Mouse (Mus musculus): ENCODE results near the gene Bphl. TPM values are rescaled to one million over a fixed set of nuclear protein-coding genes. Genes with fewer than 3 reads are reported as not detected.
A peak's percentile ranks its signal among the peaks of the same experiment; 100 is the strongest.
"Not testable (repeated sequence)": the region's sequence is repeated elsewhere in the genome, so short reads cannot be mapped to it uniquely, and the experiment has no call there.

The Bphl gene
- polyA plus RNA-seq, 1 experiment = not detected

DNA sequence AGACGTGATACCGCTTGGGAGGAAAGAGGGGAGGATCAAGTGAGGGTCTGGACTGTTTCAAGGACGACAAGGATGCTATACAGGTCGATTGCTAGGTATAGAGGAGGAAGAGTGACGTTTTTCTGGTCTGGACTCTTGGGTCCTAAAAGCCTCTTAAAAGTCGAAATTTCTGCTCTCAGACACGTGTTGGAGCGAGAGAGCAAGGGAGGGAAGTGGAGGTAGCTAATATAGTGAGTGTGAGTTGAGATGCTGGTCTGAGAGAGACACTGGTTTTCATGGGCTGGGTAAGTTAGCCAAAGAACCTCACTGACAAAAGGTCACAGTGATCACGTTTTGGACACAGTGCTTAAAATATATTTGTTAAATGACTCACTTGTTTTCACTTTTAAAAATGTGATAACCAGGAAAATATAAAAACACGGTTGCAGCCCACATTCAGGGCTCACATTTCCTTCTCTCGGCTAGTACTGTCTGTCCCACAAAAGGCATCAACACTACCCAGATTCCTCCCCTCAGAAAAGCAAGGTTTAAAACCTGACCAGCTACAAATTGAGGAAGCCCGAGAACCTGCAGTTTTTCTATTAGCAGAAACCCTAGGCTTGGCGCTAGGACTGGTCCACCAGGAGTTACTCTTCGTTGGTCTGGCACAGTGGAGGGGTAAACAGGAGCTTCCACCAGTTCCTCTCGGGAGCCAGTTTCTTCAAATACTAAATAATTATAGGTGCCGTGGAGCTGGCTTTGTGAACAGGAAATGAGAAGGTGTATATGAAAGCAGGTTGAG lies 41.3 kb downstream of the Bphl start:
- TF ChIP-seq CTCF (IDR thresholded peaks at IDR 0.05; ENCODE audit: insufficient read depth, low read depth, low read length) (no peak), POLR2A (IDR thresholded peaks at IDR 0.05; ENCODE audit: insufficient read depth, low read depth, low read length) (no peak)
- H3K4me3 ChIP-seq (ENCODE audit: insufficient read depth, low read depth, low read length) = peak overlapping the region; percentile 86; the same call in 1 of the 2 replicates
- H3K27ac ChIP-seq (ENCODE audit: insufficient read depth, low read depth, low read length) = peak overlapping the region; percentile 70; the same call in 1 of the 2 replicates
- H3K4me1 ChIP-seq (ENCODE audit: control insufficient read depth, insufficient read depth, low read length) = peaks cover 16% of the 10 kb centered on the region
- WGBS = 38% methylated on average over 16 of the region's 16 CpGs

DNA sequence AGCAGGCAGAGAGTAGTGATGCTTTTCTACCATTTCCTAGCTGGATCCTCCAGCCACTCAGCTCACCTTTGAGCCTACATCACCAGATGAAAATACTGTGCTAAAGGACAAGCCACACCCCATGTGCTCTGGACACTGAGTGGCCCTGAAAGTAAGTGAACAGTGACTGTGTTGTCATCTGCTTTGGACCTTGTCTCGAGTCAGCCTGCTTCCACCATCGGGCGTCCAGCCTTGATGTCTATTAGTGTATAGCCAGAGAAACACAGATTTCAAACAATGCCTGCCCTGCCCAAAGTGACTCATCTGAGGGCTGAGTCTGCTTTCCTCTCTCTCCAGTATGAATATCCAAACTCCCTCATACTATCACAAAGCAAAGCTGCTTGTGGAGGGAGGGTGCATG lies 42.4 kb downstream of the Bphl start:
- H3K4me1 ChIP-seq (ENCODE audit: control insufficient read depth, insufficient read depth, low read length) = peaks cover 13% of the 10 kb centered on the region
- H3K4me3 ChIP-seq (ENCODE audit: insufficient read depth, low read depth, low read length) = no peak overlapping the region
- no peak for TF ChIP-seq POLR2A (IDR thresholded peaks at IDR 0.05; ENCODE audit: insufficient read depth, low read depth, low read length)
- no peak for TF ChIP-seq CTCF (IDR thresholded peaks at IDR 0.05; ENCODE audit: insufficient read depth, low read depth, low read length)
- WGBS = 42% methylated on average over 3 of the region's 3 CpGs
- H3K27ac ChIP-seq (ENCODE audit: insufficient read depth, low read depth, low read length) = no peak overlapping the region

DNA sequence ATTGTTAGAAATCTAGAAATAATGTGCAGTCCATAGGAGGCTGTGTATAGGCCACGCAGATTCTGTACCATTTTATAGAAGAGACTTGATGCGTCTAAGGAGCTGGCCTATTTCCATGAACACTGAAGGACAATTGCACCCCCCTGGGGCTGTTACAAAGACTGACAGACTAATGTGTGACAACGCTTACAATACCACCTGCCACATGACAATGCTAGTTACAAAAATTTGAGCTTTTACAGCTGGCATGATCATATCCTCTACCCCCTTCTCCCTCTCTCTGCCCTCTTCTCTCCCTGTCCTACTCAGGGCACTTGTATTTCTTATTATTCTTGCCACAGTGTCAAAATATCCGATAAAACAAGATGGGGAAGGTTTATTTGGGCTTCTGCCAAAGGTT lies 44.5 kb downstream of the Bphl start:
- TF ChIP-seq POLR2A (IDR thresholded peaks at IDR 0.05; ENCODE audit: insufficient read depth, low read depth, low read length) = no peak
- Histone ChIP-seq H3K4me3 (ENCODE audit: insufficient read depth, low read depth, low read length) (no peak overlapping the region), H3K27ac (ENCODE audit: insufficient read depth, low read depth, low read length) (no peak overlapping the region), H3K4me1 (ENCODE audit: control insufficient read depth, insufficient read depth, low read length) (peaks cover 10% of the 10 kb centered on the region)
- WGBS = 87% methylated on average over 4 of the region's 4 CpGs

DNA sequence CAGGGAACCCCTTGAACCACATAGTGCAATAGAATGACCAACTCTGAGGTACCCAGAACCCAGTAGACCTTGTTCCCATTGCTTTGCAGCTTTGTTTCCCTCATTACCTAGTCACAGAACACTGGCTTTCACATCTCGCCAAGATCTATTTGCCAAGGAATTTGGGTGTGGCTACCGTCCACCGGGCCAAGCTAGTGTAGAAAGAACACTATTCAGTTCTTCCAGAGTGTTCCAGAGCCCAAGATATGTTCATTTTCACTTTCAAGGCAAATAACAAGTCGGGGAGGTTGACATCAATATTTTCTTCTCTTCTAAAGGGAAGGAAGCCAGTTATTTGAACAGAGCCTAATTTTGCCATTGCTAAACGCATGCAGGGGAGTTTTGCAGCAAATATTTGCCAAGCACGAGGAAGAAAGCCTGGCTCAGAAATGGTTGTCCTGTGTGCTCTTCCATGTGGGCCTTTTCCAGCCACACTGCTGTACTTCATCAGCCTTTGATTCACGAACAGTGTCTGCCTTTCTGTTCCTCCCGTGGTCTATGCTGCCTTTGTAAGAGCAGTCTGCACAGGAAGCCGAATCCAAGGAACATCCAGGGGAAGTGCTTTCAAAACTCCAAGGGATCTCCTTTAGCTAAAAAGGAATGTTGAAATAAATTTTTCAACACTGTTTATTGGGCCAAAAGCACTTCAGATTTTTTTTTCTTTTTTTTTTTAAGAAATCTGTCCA lies 46.8 kb downstream of the Bphl start:
- H3K4me3 ChIP-seq (ENCODE audit: insufficient read depth, low read depth, low read length) = no peak overlapping the region
- peak overlapping the region; percentile 12; the same call in 1 of the 2 replicates for H3K27ac ChIP-seq (ENCODE audit: insufficient read depth, low read depth, low read length)
- WGBS = 31% methylated on average over 9 of the region's 9 CpGs
- peaks cover 16% of the 10 kb centered on the region for H3K4me1 ChIP-seq (ENCODE audit: control insufficient read depth, insufficient read depth, low read length)
- no peak for TF ChIP-seq CTCF (IDR thresholded peaks at IDR 0.05; ENCODE audit: insufficient read depth, low read depth, low read length)
- no peak for TF ChIP-seq POLR2A (IDR thresholded peaks at IDR 0.05; ENCODE audit: insufficient read depth, low read depth, low read length)

DNA sequence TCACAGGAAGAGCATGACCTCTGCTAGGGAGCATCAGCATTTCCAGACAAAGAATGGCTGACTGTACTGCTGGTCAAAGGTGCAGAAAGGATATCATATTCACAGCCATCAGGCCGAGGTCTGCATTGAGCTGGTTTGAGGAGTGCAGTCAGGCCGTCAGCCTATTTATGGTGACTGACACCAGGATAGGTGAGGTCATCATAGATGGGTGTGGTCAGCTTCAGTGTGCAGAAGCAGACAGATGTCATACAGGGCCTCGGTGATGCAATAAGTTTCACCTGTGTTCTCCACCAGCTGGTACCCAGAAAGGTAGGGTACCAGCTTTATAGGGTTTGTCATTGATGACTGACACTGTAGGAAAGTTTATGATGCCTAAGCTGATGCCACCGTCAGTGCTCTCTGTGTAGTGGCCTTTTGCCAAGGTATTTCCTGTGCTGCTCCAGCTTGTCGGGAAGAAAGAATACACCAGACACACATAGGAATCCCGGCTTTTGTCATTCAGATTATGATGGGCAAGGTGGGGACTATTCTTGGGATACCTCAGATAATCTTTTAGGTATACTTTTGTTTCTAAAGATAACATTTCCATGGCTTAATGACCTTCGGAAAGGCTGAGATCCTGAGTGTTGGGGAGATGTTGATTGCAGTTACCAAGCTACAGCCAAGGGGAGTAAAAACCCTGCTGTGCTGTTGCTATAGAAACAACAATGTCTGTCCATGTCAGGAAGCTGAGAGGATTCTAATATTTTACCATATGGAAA lies 49.8 kb downstream of the Bphl start:
- TF ChIP-seq POLR2A (IDR thresholded peaks at IDR 0.05; ENCODE audit: insufficient read depth, low read depth, low read length) (no peak), CTCF (IDR thresholded peaks at IDR 0.05; ENCODE audit: insufficient read depth, low read depth, low read length) (no peak)
- H3K4me3 ChIP-seq (ENCODE audit: insufficient read depth, low read depth, low read length) = no peak overlapping the region
- 42% methylated on average over 7 of the region's 7 CpGs for WGBS
- H3K27ac ChIP-seq (ENCODE audit: insufficient read depth, low read depth, low read length) = peak overlapping the region; percentile 75
- peaks cover 14% of the 10 kb centered on the region for H3K4me1 ChIP-seq (ENCODE audit: control insufficient read depth, insufficient read depth, low read length)

DNA sequence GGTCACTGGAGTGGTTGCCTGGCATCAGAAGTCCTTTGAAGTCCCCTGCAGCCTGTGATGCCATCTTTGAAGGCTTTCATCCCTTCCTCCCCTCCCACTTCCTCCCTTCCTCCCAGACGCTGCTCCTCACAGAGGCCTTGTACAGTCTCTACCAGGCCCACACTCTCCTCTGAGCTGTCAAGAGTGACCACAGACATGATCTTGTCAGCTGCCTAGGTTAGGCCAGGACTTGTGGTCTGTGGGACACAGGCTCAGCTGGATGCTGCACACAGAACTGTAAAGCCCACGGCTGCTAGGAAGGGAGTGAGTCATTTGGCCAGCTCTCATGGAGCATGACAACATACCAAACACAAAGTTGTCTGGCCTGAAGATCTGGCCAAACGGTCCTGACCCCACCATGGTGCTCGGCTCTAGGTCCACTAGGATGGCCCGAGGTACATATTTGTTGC lies 50.8 kb downstream of the Bphl start:
- H3K4me1 ChIP-seq (ENCODE audit: control insufficient read depth, insufficient read depth, low read length) = peaks cover 14% of the 10 kb centered on the region
- H3K4me3 ChIP-seq (ENCODE audit: insufficient read depth, low read depth, low read length) = not testable (repeated sequence)
- WGBS = 39% methylated on average over 5 of the region's 5 CpGs
- peak overlapping the region; percentile 96 for H3K27ac ChIP-seq (ENCODE audit: insufficient read depth, low read depth, low read length)

DNA sequence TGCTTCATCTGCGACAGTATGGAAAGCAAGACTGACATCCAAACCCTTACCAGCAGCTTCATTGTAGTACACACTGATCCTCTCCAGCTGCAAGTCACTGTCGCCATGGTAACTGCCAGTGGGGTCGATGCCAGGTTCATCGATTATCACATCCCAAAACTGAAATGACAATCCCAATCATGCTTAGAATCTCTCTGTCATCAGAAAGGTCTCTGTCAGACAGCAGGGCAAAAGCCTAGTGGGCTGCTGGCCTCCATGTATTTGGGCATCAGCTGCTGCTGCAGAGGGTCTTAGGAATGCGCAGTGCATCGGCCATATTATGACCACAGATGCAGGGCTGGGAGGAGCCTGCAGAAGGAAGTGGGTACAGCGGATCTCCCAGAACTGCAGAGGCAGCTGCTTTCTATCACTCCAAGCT lies 51.5 kb downstream of the Bphl start:
- Histone ChIP-seq H3K4me1 (ENCODE audit: control insufficient read depth, insufficient read depth, low read length) (peaks cover 14% of the 10 kb centered on the region), H3K27ac (ENCODE audit: insufficient read depth, low read depth, low read length) (peak overlapping the region; percentile 96), H3K4me3 (ENCODE audit: insufficient read depth, low read depth, low read length) (no peak overlapping the region)
- no peak for TF ChIP-seq CTCF (IDR thresholded peaks at IDR 0.05; ENCODE audit: insufficient read depth, low read depth, low read length)
- no peak for TF ChIP-seq POLR2A (IDR thresholded peaks at IDR 0.05; ENCODE audit: insufficient read depth, low read depth, low read length)
- WGBS = 21% methylated on average over 7 of the region's 7 CpGs

DNA sequence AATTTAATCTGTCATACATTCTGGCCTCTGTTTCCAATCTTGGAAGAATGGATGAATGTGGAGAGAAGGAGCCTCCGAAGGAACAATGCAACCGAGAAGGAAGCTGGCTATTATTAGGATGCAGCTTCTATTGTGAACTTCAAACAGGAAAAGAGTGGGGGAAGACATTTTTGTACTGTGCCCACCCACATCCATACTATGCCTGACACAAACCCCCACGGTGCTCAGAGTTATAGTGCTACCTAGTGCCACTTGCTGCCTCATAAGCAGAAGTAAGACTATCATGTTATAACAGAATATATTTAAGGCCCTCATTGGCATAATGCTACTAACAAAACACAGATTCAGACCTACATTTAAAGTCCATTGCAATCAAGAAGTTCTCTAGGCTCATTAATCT lies 52.0 kb downstream of the Bphl start:
- Histone ChIP-seq H3K4me3 (ENCODE audit: insufficient read depth, low read depth, low read length) (no peak overlapping the region), H3K4me1 (ENCODE audit: control insufficient read depth, insufficient read depth, low read length) (peaks cover 14% of the 10 kb centered on the region), H3K27ac (ENCODE audit: insufficient read depth, low read depth, low read length) (peak overlapping the region; percentile 96)
- TF ChIP-seq CTCF (IDR thresholded peaks at IDR 0.05; ENCODE audit: insufficient read depth, low read depth, low read length) (no peak), POLR2A (IDR thresholded peaks at IDR 0.05; ENCODE audit: insufficient read depth, low read depth, low read length) (no peak)
- 23% methylated on average over 3 of the region's 3 CpGs for WGBS

All from olfactory bulb, adult 2 months (tissue).